Mouse (Mus musculus): ENCODE measurements at regions not wholly inside any gene's neighbourhood (a gene's known extent, or its start where the extent isn't known, plus 50 kb on each side); places are given as distances from the start of the nearest gene placed in this dataset.
A peak's percentile ranks its signal among the peaks of the same experiment; 100 is the strongest.

GRCm38 (mm10) chr10:100152821-100153220 is 137.4 kb downstream of the Kitl start:
- Histone ChIP-seq H3K4me1 (no peaks in the 10 kb centered on the region), H3K9ac (no peak overlapping the region), H3K4me3 (no peak overlapping the region), H3K4me2 (no peak overlapping the region), H3K36me3 (no peaks in the 10 kb centered on the region), H3K27me3 (no peaks in the 10 kb centered on the region), H3K27ac (no peak overlapping the region), H3K9me3 (no peaks in the 10 kb centered on the region)
- 42% methylated on average over 5 of the region's 5 CpGs for whole genome bisulfite sequencing
- ATAC-seq (ENCODE audit: borderline replicate concordance, extremely low read depth, low FRiP score, low TSS enrichment): no peak

- WGBS: 85% methylated on average over 3 of the region's 3 CpGs
- Histone ChIP-seq H3K4me3 (no peak overlapping the region), H3K27me3 (no peaks in the 10 kb centered on the region), H3K36me3 (no peaks in the 10 kb centered on the region), H3K9ac (no peak overlapping the region), H3K9me3 (no peaks in the 10 kb centered on the region), H3K4me1 (no peaks in the 10 kb centered on the region), H3K4me2 (no peak overlapping the region), H3K27ac (no peak overlapping the region)
- no peak for ATAC-seq (ENCODE audit: borderline replicate concordance, extremely low read depth, low FRiP score, low TSS enrichment)
Observed at GRCm38 (mm10) chr10:100153311-100153710, 137.9 kb downstream of the Kitl start.

- Histone ChIP-seq H3K4me2 (no peak overlapping the region), H3K36me3 (no peaks in the 10 kb centered on the region), H3K9ac (no peak overlapping the region), H3K4me3 (no peak overlapping the region), H3K9me3 (no peaks in the 10 kb centered on the region), H3K27me3 (no peaks in the 10 kb centered on the region), H3K4me1 (peaks cover 10% of the 10 kb centered on the region), H3K27ac (no peak overlapping the region)
- 77% methylated on average over 2 of the region's 2 CpGs for WGBS
- no peak for ATAC-seq (ENCODE audit: borderline replicate concordance, extremely low read depth, low FRiP score, low TSS enrichment)
Observed at GRCm38 (mm10) chr10:100155566-100155965, 140.1 kb downstream of the Kitl start.

GRCm38 (mm10) chr10:100159843-100160531 is 144.6 kb downstream of the Kitl start:
- no peaks in the 10 kb centered on the region for H3K9me3 ChIP-seq
- H3K27me3 ChIP-seq: no peaks in the 10 kb centered on the region
- no peak overlapping the region for H3K9ac ChIP-seq
- H3K4me1 ChIP-seq: peaks cover 13% of the 10 kb centered on the region
- H3K36me3 ChIP-seq: no peaks in the 10 kb centered on the region
- peak; percentile 55; the same call in 1 of the 2 replicates for ATAC-seq (ENCODE audit: borderline replicate concordance, extremely low read depth, low FRiP score, low TSS enrichment)
- WGBS: 52% methylated on average over 14 of the region's 14 CpGs
- H3K4me2 ChIP-seq: peak overlapping the region; percentile 37
- H3K27ac ChIP-seq: peak overlapping the region; percentile 68
- H3K4me3 ChIP-seq: no peak overlapping the region

- H3K27ac ChIP-seq: peak overlapping the region; percentile 68
- H3K4me1 ChIP-seq: peaks cover 13% of the 10 kb centered on the region
- no peaks in the 10 kb centered on the region for H3K36me3 ChIP-seq
- no peak overlapping the region for H3K4me3 ChIP-seq
- no peaks in the 10 kb centered on the region for H3K27me3 ChIP-seq
- H3K9ac ChIP-seq: no peak overlapping the region
- peak overlapping the region; percentile 37 for H3K4me2 ChIP-seq
- ATAC-seq (ENCODE audit: borderline replicate concordance, extremely low read depth, low FRiP score, low TSS enrichment): no peak; the same call in 1 of the 2 replicates
- WGBS: 25% methylated on average over 4 of the region's 4 CpGs
- H3K9me3 ChIP-seq: no peaks in the 10 kb centered on the region
Observed at GRCm38 (mm10) chr10:100160532-100160852, 145.1 kb downstream of the Kitl start.

GRCm38 (mm10) chr10:100161117-100161516 is 145.7 kb downstream of the Kitl start:
- peak overlapping the region; percentile 68 for H3K27ac ChIP-seq
- 39% methylated on average over 3 of the region's 3 CpGs for WGBS
- peak; percentile 91 for ATAC-seq (ENCODE audit: borderline replicate concordance, extremely low read depth, low FRiP score, low TSS enrichment)
- H3K4me1 ChIP-seq: peaks cover 13% of the 10 kb centered on the region
- H3K9ac ChIP-seq: no peak overlapping the region
- H3K36me3 ChIP-seq: no peaks in the 10 kb centered on the region
- no peak overlapping the region for H3K4me3 ChIP-seq
- H3K27me3 ChIP-seq: no peaks in the 10 kb centered on the region
- H3K9me3 ChIP-seq: no peaks in the 10 kb centered on the region
- H3K4me2 ChIP-seq: no peak overlapping the region

GRCm38 (mm10) chr10:100164526-100164925 is 149.1 kb downstream of the Kitl start:
- H3K36me3 ChIP-seq: no peaks in the 10 kb centered on the region
- H3K4me1 ChIP-seq: peaks cover 13% of the 10 kb centered on the region
- 46% methylated on average over 1 of the region's 1 CpGs for WGBS
- no peak overlapping the region for H3K9ac ChIP-seq
- no peak overlapping the region for H3K4me2 ChIP-seq
- no peaks in the 10 kb centered on the region for H3K27me3 ChIP-seq
- no peaks in the 10 kb centered on the region for H3K9me3 ChIP-seq
- H3K4me3 ChIP-seq: no peak overlapping the region
- H3K27ac ChIP-seq: no peak overlapping the region
- no peak for ATAC-seq (ENCODE audit: borderline replicate concordance, extremely low read depth, low FRiP score, low TSS enrichment)

GRCm38 (mm10) chr10:100170836-100171235 is 155.4 kb downstream of the Kitl start:
- H3K27ac ChIP-seq: no peak overlapping the region
- H3K9ac ChIP-seq: no peak overlapping the region
- H3K4me1 ChIP-seq: no peaks in the 10 kb centered on the region
- no peak overlapping the region for H3K4me2 ChIP-seq
- no peaks in the 10 kb centered on the region for H3K36me3 ChIP-seq
- no peaks in the 10 kb centered on the region for H3K27me3 ChIP-seq
- no peak for ATAC-seq (ENCODE audit: borderline replicate concordance, extremely low read depth, low FRiP score, low TSS enrichment)
- H3K4me3 ChIP-seq: no peak overlapping the region
- H3K9me3 ChIP-seq: no peaks in the 10 kb centered on the region

GRCm38 (mm10) chr10:100197673-100198072 is 137.8 kb upstream of the Gm4301 start:
- no peak overlapping the region for H3K4me3 ChIP-seq
- no peak for ATAC-seq (ENCODE audit: borderline replicate concordance, extremely low read depth, low FRiP score, low TSS enrichment)
- no peak overlapping the region for H3K27ac ChIP-seq
- H3K27me3 ChIP-seq: no peaks in the 10 kb centered on the region
- H3K9ac ChIP-seq: no peak overlapping the region
- no peaks in the 10 kb centered on the region for H3K36me3 ChIP-seq
- H3K9me3 ChIP-seq: no peaks in the 10 kb centered on the region
- no peak overlapping the region for H3K4me2 ChIP-seq
- H3K4me1 ChIP-seq: peaks cover 5% of the 10 kb centered on the region

- ATAC-seq (ENCODE audit: borderline replicate concordance, extremely low read depth, low FRiP score, low TSS enrichment): no peak
- H3K4me3 ChIP-seq: no peak overlapping the region
- 49% methylated on average over 8 of the region's 8 CpGs for WGBS
- H3K4me1 ChIP-seq: peaks cover 5% of the 10 kb centered on the region
- H3K27me3 ChIP-seq: no peaks in the 10 kb centered on the region
- no peaks in the 10 kb centered on the region for H3K9me3 ChIP-seq
- H3K36me3 ChIP-seq: no peaks in the 10 kb centered on the region
- no peak overlapping the region for H3K9ac ChIP-seq
- no peak overlapping the region for H3K27ac ChIP-seq
- no peak overlapping the region for H3K4me2 ChIP-seq
Observed at GRCm38 (mm10) chr10:100199090-100199690, 136.3 kb upstream of the Gm4301 start.

GRCm38 (mm10) chr10:100200431-100200830 is 135.0 kb upstream of the Gm4301 start:
- no peak overlapping the region for H3K9ac ChIP-seq
- peaks cover 5% of the 10 kb centered on the region for H3K4me1 ChIP-seq
- H3K27me3 ChIP-seq: no peaks in the 10 kb centered on the region
- 26% methylated on average over 8 of the region's 8 CpGs for WGBS
- H3K9me3 ChIP-seq: no peaks in the 10 kb centered on the region
- no peak overlapping the region for H3K27ac ChIP-seq
- no peak for ATAC-seq (ENCODE audit: borderline replicate concordance, extremely low read depth, low FRiP score, low TSS enrichment)
- no peaks in the 10 kb centered on the region for H3K36me3 ChIP-seq
- H3K4me3 ChIP-seq: no peak overlapping the region
- peak overlapping the region; percentile 18; the same call in 1 of the 2 replicates for H3K4me2 ChIP-seq

- Histone ChIP-seq H3K36me3 (no peaks in the 10 kb centered on the region), H3K9ac (no peak overlapping the region), H3K4me3 (no peak overlapping the region), H3K27ac (no peak overlapping the region), H3K27me3 (no peaks in the 10 kb centered on the region), H3K9me3 (no peaks in the 10 kb centered on the region), H3K4me1 (no peaks in the 10 kb centered on the region; the same call in 1 of the 2 replicates), H3K4me2 (no peak overlapping the region)
- WGBS: 84% methylated on average over 10 of the region's 10 CpGs
- ATAC-seq (ENCODE audit: borderline replicate concordance, extremely low read depth, low FRiP score, low TSS enrichment): no peak
Observed at GRCm38 (mm10) chr10:100206617-100207530, 128.6 kb upstream of the Gm4301 start.
